Mouse (Mus musculus) heart, embryonic 15.5 days (tissue): Measurements from ENCODE around the gene Ankrd13a. TPM values are rescaled to one million over a fixed set of nuclear protein-coding genes. Genes with fewer than 3 reads are reported as not detected.

Source experiments
- ATAC-seq: fragments of 200-750 bp; cut with Nextera tagmentation; replicated peaks from 2 replicates; pipeline ENCODE4 v1.8.0; 2017; ENCODE audit warnings: low read depth, moderate TSS enrichment; ENCODE audit not compliant: insufficient number of reproducible peaks, insufficient read depth, low FRiP score
- H3K27ac ChIP-seq: fragments of 300-500 bp; sonication (generic); 2 replicates; pipeline ENCODE4 v1.5.1; 2015; ENCODE audit warnings: mild to moderate bottlenecking, inconsistent platforms
- H3K27me3 ChIP-seq: fragments of 300-500 bp; sonication (generic); 2 replicates; pipeline ENCODE4 v1.6.1; 2015; ENCODE audit warnings: inconsistent platforms
- H3K36me3 ChIP-seq: fragments of 300-500 bp; sonication (generic); 2 replicates; pipeline ENCODE4 v1.6.1; 2015; ENCODE audit warnings: mild to moderate bottlenecking, inconsistent platforms
- H3K4me1 ChIP-seq: fragments of 300-500 bp; sonication (generic); replicated peaks from 2 replicates; pipeline ENCODE4 v1.6.1; 2015; ENCODE audit warnings: inconsistent platforms
- H3K4me2 ChIP-seq: fragments of 300-500 bp; sonication (generic); 2 replicates; pipeline ENCODE4 v1.6.1; 2015; ENCODE audit warnings: inconsistent platforms, mild to moderate bottlenecking, moderate library complexity
- H3K4me3 ChIP-seq: fragments of 300-500 bp; sonication (generic); 2 replicates; pipeline ENCODE4 v1.5.1; 2015; ENCODE audit warnings: mild to moderate bottlenecking, inconsistent platforms
- H3K9ac ChIP-seq: fragments of 300-500 bp; sonication (generic); 2 replicates; pipeline ENCODE4 v1.6.1; 2015; ENCODE audit warnings: mild to moderate bottlenecking, inconsistent platforms
- H3K9me3 ChIP-seq: fragments of 300-500 bp; sonication (generic); replicated peaks from 2 replicates; pipeline ENCODE4 v1.6.1; 2016; ENCODE audit warnings: inconsistent platforms
- WGBS: fragments of 180-500 bp; shearing (Covaris S2); methylation state at CpG from one replicate; pipeline ENCODE4 v1.1.7; 2015; ENCODE audit warnings: mixed read lengths; 5-methylcytosine and 5-hydroxymethylcytosine counted together
- polyA plus RNA-seq: library from polyadenylated mRNA; unstranded; fragments of >200 nt; fragmentation: Nextera tagmentation; extraction: Ambion mirVana; gene quantifications from 2 replicates; pipeline ENCODE4 v1.2.1, GENCODE M21; 2015

The Ankrd13a gene
- polyA plus RNA-seq, 1 experiment from 2014 or later: 28.3 TPM

GRCm38 (mm10) chr5:114769786-114770185, 4.7 kb upstream of the Ankrd13a start:
- no peak overlapping the region for H3K9ac ChIP-seq
- H3K27ac ChIP-seq: no peak overlapping the region
- no peaks in the 10 kb centered on the region for H3K27me3 ChIP-seq
- 87% methylated on average over 8 of the region's 8 CpGs for WGBS
- H3K4me3 ChIP-seq: no peak overlapping the region
- no peaks in the 10 kb centered on the region for H3K9me3 ChIP-seq
- peaks cover 12% of the 10 kb centered on the region; the same call in 1 of the 2 replicates for H3K4me1 ChIP-seq
- H3K36me3 ChIP-seq: peaks cover 16% of the 10 kb centered on the region
- ATAC-seq: no peak
- no peak overlapping the region for H3K4me2 ChIP-seq

- Histone ChIP-seq H3K4me3 (peak overlapping the region; percentile 98), H3K36me3 (no peaks in the 10 kb centered on the region), H3K9ac (no peak overlapping the region), H3K27me3 (no peaks in the 10 kb centered on the region), H3K27ac (no peak overlapping the region), H3K9me3 (no peaks in the 10 kb centered on the region), H3K4me2 (peak overlapping the region; percentile 75), H3K4me1 (peaks cover 26% of the 10 kb centered on the region)
- ATAC-seq: no peak
- WGBS: 60% methylated on average over 8 of the region's 8 CpGs
Measured at GRCm38 (mm10) chr5:114771796-114772195, 2.7 kb upstream of the Ankrd13a start.

GRCm38 (mm10) chr5:114772456-114773203, 1.8 kb upstream of the Ankrd13a start:
- H3K9ac ChIP-seq: peak overlapping the region; percentile 95
- H3K4me2 ChIP-seq: peak overlapping the region; percentile 75
- no peaks in the 10 kb centered on the region for H3K9me3 ChIP-seq
- H3K27me3 ChIP-seq: no peaks in the 10 kb centered on the region
- 2% methylated on average over 28 of the region's 57 CpGs for WGBS
- H3K36me3 ChIP-seq: no peaks in the 10 kb centered on the region
- peaks cover 26% of the 10 kb centered on the region for H3K4me1 ChIP-seq
- peak; percentile 69 for ATAC-seq
- H3K27ac ChIP-seq: peak overlapping the region; percentile 90
- peak overlapping the region; percentile 98 for H3K4me3 ChIP-seq

- peak overlapping the region; percentile 98 for H3K4me3 ChIP-seq
- no peaks in the 10 kb centered on the region for H3K27me3 ChIP-seq
- no peaks in the 10 kb centered on the region for H3K36me3 ChIP-seq
- H3K9me3 ChIP-seq: no peaks in the 10 kb centered on the region
- WGBS: under 1% methylated on average over 52 of the region's 52 CpGs
- peak overlapping the region; percentile 95 for H3K9ac ChIP-seq
- ATAC-seq: peak; percentile 87
- peak overlapping the region; percentile 92 for H3K27ac ChIP-seq
- peak overlapping the region; percentile 82 for H3K4me2 ChIP-seq
- H3K4me1 ChIP-seq: peaks cover 26% of the 10 kb centered on the region
Measured at GRCm38 (mm10) chr5:114773211-114773710, 1.2 kb upstream of the Ankrd13a start.

GRCm38 (mm10) chr5:114773780-114774179, 697 bp upstream of the Ankrd13a start:
- H3K4me3 ChIP-seq: peak overlapping the region; percentile 98
- WGBS: 3% methylated on average over 11 of the region's 11 CpGs
- H3K36me3 ChIP-seq: no peaks in the 10 kb centered on the region
- H3K4me2 ChIP-seq: peak overlapping the region; percentile 82
- ATAC-seq: no peak
- H3K9me3 ChIP-seq: no peaks in the 10 kb centered on the region
- H3K27me3 ChIP-seq: no peaks in the 10 kb centered on the region
- H3K4me1 ChIP-seq: peaks cover 26% of the 10 kb centered on the region
- peak overlapping the region; percentile 81 for H3K9ac ChIP-seq
- H3K27ac ChIP-seq: peak overlapping the region; percentile 92

GRCm38 (mm10) chr5:114775056-114775979, 841 bp downstream of the Ankrd13a start, which contains the start of gene Git2:
TSS of gene Git2 (minus strand) at chr5:114775517.
- no peak for ATAC-seq
- H3K4me2 ChIP-seq: peak within 1 kb of the TSS; percentile 82
- H3K4me3 ChIP-seq: peak within 1 kb of the TSS; percentile 98
- no peaks in the 10 kb centered on the region for H3K27me3 ChIP-seq
- WGBS: under 1% methylated on average over 63 of the region's 63 CpGs
- H3K4me1 ChIP-seq: peaks cover 31% of the 10 kb centered on the region
- no peaks in the 10 kb centered on the region for H3K36me3 ChIP-seq
- peak within 1 kb of the TSS; percentile 92 for H3K27ac ChIP-seq
- H3K9me3 ChIP-seq: no peaks in the 10 kb centered on the region
- peak within 1 kb of the TSS; percentile 81 for H3K9ac ChIP-seq

- H3K9me3 ChIP-seq: no peaks in the 10 kb centered on the region
- no peak for ATAC-seq
Measured at GRCm38 (mm10) chr5:114776174-114776573, 1.7 kb downstream of the Ankrd13a start.

GRCm38 (mm10) chr5:114779956-114780489, 5.5 kb downstream of the Ankrd13a start:
- WGBS: 39% methylated on average over 7 of the region's 7 CpGs
- no peak for ATAC-seq
- H3K4me3 ChIP-seq: no peak overlapping the region

More at GRCm38 (mm10) chr5:114776174-114776573, 1.7 kb downstream of the Ankrd13a start:
- 76% methylated on average over 7 of the region's 7 CpGs for WGBS
- H3K4me1 ChIP-seq: peaks cover 34% of the 10 kb centered on the region
- H3K9ac ChIP-seq: no peak overlapping the region
- no peaks in the 10 kb centered on the region for H3K27me3 ChIP-seq
- no peak overlapping the region for H3K27ac ChIP-seq
- peak overlapping the region; percentile 98 for H3K4me3 ChIP-seq
- no peaks in the 10 kb centered on the region for H3K36me3 ChIP-seq
- H3K4me2 ChIP-seq: peak overlapping the region; percentile 82

GRCm38 (mm10) chr5:114780912-114781311, 6.4 kb downstream of the Ankrd13a start:
- no peak for ATAC-seq
- Histone ChIP-seq H3K27me3 (no peaks in the 10 kb centered on the region), H3K27ac (no peak overlapping the region), H3K9me3 (no peaks in the 10 kb centered on the region), H3K4me2 (no peak overlapping the region), H3K4me3 (no peak overlapping the region), H3K4me1 (peaks cover 57% of the 10 kb centered on the region), H3K36me3 (peaks cover 1% of the 10 kb centered on the region; the same call in 1 of the 2 replicates), H3K9ac (peak overlapping the region; percentile 12; the same call in 1 of the 2 replicates)
- WGBS: 79% methylated on average over 7 of the region's 7 CpGs

More at GRCm38 (mm10) chr5:114779956-114780489, 5.5 kb downstream of the Ankrd13a start:
- Histone ChIP-seq H3K4me2 (no peak overlapping the region), H3K27me3 (no peaks in the 10 kb centered on the region), H3K27ac (no peak overlapping the region), H3K4me1 (peaks cover 56% of the 10 kb centered on the region), H3K9me3 (no peaks in the 10 kb centered on the region), H3K9ac (no peak overlapping the region), H3K36me3 (no peaks in the 10 kb centered on the region)

- Histone ChIP-seq H3K36me3 (peaks cover 16% of the 10 kb centered on the region; the same call in 1 of the 2 replicates), H3K9me3 (no peaks in the 10 kb centered on the region), H3K4me2 (no peak overlapping the region), H3K9ac (no peak overlapping the region), H3K4me3 (no peak overlapping the region), H3K27ac (peak overlapping the region; percentile 81; the same call in 1 of the 2 replicates), H3K27me3 (no peaks in the 10 kb centered on the region), H3K4me1 (peaks cover 49% of the 10 kb centered on the region)
- ATAC-seq: no peak
- 59% methylated on average over 9 of the region's 9 CpGs for WGBS
Measured at GRCm38 (mm10) chr5:114782991-114783390, 8.5 kb downstream of the Ankrd13a start.
